Mouse (Mus musculus): ENCODE measurements around the gene C530008M17Rik.

- TF ChIP-seq GATA1 (IDR thresholded peaks at IDR 0.05; ENCODE audit: low read length): no peak
- TF ChIP-seq TAL1 (IDR thresholded peaks at IDR 0.05; ENCODE audit: low read length): no peak
Observed at GRCm38 (mm10) chr5:76841859-76842258, 185.5 kb downstream of the C530008M17Rik start.
